Mouse (Mus musculus) embryonic facial prominence, embryonic 14.5 days (tissue): ENCODE measurements around the gene Arid1a. TPM values are rescaled to one million over a fixed set of nuclear protein-coding genes. Genes with fewer than 3 reads are reported as not detected.

Experiments
- ATAC-seq: fragments of 200-750 bp; cut with Nextera tagmentation; 2 replicates; pipeline ENCODE4 v1.8.0; 2017; ENCODE audit warnings: low read depth, moderate number of reproducible peaks, moderate TSS enrichment
- DNase-seq: peaks from one replicate; pipeline ENCODE4 v3.0.0-alpha.2; 2015; ENCODE audit warnings: low spot score
- H3K27ac ChIP-seq: fragments of 300-500 bp; sonication (generic); replicated peaks from 2 replicates; pipeline ENCODE4 v1.5.1; 2014; ENCODE audit warnings: low read depth, mild to moderate bottlenecking, low read length, moderate library complexity
- H3K27me3 ChIP-seq: fragments of 300-500 bp; sonication (generic); replicated peaks from 2 replicates; pipeline ENCODE4 v1.6.1; 2014; ENCODE audit warnings: low read length; ENCODE audit not compliant: control insufficient read depth, insufficient read depth
- H3K36me3 ChIP-seq: fragments of 300-500 bp; sonication (generic); 2 replicates; pipeline ENCODE4 v1.6.1; 2014; ENCODE audit warnings: low read length, mixed read lengths; ENCODE audit not compliant: control insufficient read depth, insufficient read depth
- H3K4me1 ChIP-seq: fragments of 300-500 bp; sonication (generic); 2 replicates; pipeline ENCODE4 v1.6.1; 2014; ENCODE audit warnings: antibody characterized with exemption, low read length; ENCODE audit not compliant: control insufficient read depth, insufficient read depth
- H3K4me2 ChIP-seq: fragments of 300-500 bp; sonication (generic); 2 replicates; pipeline ENCODE4 v1.6.1; 2014; ENCODE audit warnings: low read depth, mild to moderate bottlenecking, low read length, moderate library complexity, mixed read lengths
- H3K4me3 ChIP-seq: fragments of 300-500 bp; sonication (generic); 2 replicates; pipeline ENCODE4 v1.5.1; 2014; ENCODE audit warnings: low read depth, mild to moderate bottlenecking, low read length
- H3K9ac ChIP-seq: fragments of 300-500 bp; sonication (generic); 2 replicates; pipeline ENCODE4 v1.6.1; 2014; ENCODE audit warnings: low read depth, mild to moderate bottlenecking, low read length, moderate library complexity, mixed read lengths
- H3K9me3 ChIP-seq: fragments of 300-500 bp; sonication (generic); 2 replicates; pipeline ENCODE4 v1.6.1; 2016; ENCODE audit warnings: low read length; ENCODE audit not compliant: control insufficient read depth
- WGBS: fragments of 180-500 bp; shearing (Covaris S2); extraction: QIAGEN DNeasy Blood & Tissue Kit; methylation state at CpG from one replicate; pipeline ENCODE4 v1.1.7; 2014; 5-methylcytosine and 5-hydroxymethylcytosine counted together
- polyA plus RNA-seq: library from polyadenylated mRNA; unstranded; fragments of >200 nt; fragmentation: Nextera tagmentation; extraction: Ambion mirVana; gene quantifications from 2 replicates; pipeline ENCODE4 v1.2.1, GENCODE M21; 2014

Gene Arid1a
- polyA plus RNA-seq, 1 experiment from 2014 or later = 29.1 TPM

DNA sequence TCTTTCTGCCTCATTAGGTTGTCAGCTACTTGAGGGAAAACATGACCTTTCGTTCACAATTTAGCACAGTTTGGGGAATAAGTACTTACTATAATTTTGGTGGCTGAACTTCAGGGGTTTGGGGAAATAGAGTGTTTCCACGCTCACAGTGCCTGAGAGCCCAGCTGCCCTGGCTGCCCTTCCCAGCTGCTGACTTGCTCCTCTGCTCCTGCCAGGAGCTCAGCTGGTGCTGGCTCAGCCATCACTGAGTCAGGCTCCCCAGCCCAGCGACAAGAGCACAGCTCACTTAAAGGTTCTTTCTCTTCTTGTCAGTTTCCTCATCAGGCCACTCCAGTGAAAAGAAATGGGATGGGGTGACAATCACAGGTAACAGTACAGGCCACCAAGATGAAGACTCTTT, 88.0 kb downstream of the Arid1a start:
- Histone ChIP-seq H3K4me2 (no peak overlapping the region), H3K9me3 (no peaks in the 10 kb centered on the region), H3K36me3 (peaks cover 19% of the 10 kb centered on the region; the same call in 1 of the 2 replicates), H3K9ac (peak overlapping the region; percentile 0; the same call in 1 of the 2 replicates), H3K4me3 (no peak overlapping the region), H3K27ac (no peak overlapping the region), H3K4me1 (peaks cover 19% of the 10 kb centered on the region), H3K27me3 (no peaks in the 10 kb centered on the region)
- WGBS = 68% methylated on average over 3 of the region's 3 CpGs
- ATAC-seq (no peak), DNase-seq (no peak)

- no peak overlapping the region for H3K27ac ChIP-seq
- 80% methylated on average over 6 of the region's 6 CpGs for WGBS
- ATAC-seq (no peak), DNase-seq (no peak)
- H3K4me1 ChIP-seq = peaks cover 15% of the 10 kb centered on the region
- no peaks in the 10 kb centered on the region for H3K27me3 ChIP-seq
- H3K36me3 ChIP-seq = peaks cover 29% of the 10 kb centered on the region; the same call in 1 of the 2 replicates
- no peak overlapping the region for H3K4me3 ChIP-seq
- H3K9ac ChIP-seq = no peak overlapping the region
- H3K4me2 ChIP-seq = no peak overlapping the region
- H3K9me3 ChIP-seq = no peaks in the 10 kb centered on the region
Observed at GRCm38 (mm10) chr4:133666199-133666598, 90.4 kb downstream of the Arid1a start.

DNA sequence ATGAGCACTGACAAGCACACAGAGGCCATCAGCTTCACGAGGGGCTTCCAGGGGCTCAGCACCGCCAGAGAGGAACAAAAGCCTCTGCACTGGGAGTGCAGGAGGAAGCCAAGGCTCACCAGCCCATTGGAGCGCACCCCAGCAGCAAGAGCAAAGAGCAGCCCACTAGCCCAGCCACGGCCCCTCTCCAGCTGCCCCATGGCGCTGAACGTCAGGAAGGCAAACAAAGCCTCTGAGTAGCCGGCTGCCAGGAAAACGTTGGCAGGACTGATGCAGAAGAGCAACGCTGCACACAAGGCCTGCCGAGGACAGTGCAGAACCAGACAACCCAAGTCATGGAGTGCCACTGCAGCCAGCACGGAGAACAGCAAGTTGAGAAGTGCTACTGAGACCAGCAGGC, 91.5 kb downstream of the Arid1a start:
- H3K27me3 ChIP-seq = no peaks in the 10 kb centered on the region
- peaks cover 16% of the 10 kb centered on the region for H3K4me1 ChIP-seq
- no peak overlapping the region for H3K9ac ChIP-seq
- no peak overlapping the region for H3K4me3 ChIP-seq
- peaks cover 29% of the 10 kb centered on the region; the same call in 1 of the 2 replicates for H3K36me3 ChIP-seq
- no peak overlapping the region for H3K27ac ChIP-seq
- WGBS = 52% methylated on average over 9 of the region's 11 CpGs
- DNase-seq (no peak), ATAC-seq (no peak)
- H3K4me2 ChIP-seq = no peak overlapping the region
- no peaks in the 10 kb centered on the region for H3K9me3 ChIP-seq

DNA sequence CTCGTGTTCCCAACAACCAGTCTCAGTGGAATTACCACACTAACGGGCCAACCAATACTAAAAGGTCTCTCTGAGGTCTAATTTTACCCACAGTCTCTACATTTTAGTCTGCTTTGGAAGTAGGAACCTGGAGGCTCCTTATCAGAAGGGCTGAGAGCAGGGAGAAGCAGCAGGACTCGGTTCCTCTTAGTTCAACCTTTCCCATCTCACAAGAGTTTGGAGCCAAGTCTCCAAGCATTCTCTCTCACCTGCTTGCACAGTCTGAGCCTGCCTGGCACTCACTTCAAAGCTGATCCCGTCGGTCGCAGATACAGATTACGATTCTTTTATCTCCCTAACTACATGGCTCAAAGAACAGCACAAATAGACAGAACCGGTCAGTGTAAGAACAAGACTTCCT, 93.6 kb downstream of the Arid1a start:
- H3K9ac ChIP-seq = no peak overlapping the region
- no peak overlapping the region for H3K27ac ChIP-seq
- ATAC-seq (no peak), DNase-seq (no peak)
- 88% methylated on average over 8 of the region's 8 CpGs for WGBS
- H3K27me3 ChIP-seq = no peaks in the 10 kb centered on the region
- H3K4me2 ChIP-seq = no peak overlapping the region
- H3K36me3 ChIP-seq = peaks cover 29% of the 10 kb centered on the region; the same call in 1 of the 2 replicates
- no peak overlapping the region for H3K4me3 ChIP-seq
- H3K4me1 ChIP-seq = peaks cover 23% of the 10 kb centered on the region
- no peaks in the 10 kb centered on the region for H3K9me3 ChIP-seq

DNA sequence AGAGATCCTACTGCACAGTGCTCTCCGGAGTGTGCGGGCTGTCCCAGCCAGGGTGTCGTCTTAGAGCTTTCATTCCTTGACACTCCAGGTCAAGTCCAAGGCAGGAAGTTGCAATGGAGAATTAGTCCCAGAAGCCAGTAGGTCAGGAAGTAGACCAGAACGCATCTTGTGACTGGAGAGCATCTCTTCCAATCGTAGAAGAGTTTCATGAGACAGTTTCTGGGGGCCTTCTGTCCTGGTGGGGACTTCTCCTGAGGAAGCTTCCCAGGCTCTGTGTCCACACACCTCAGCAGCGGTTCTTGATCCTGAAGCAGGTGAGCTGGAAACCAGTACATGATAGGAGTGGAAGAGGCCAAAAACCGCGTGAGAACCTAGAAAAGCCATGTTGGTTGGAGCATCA, 94.1 kb downstream of the Arid1a start:
- Histone ChIP-seq H3K4me1 (peaks cover 23% of the 10 kb centered on the region), H3K4me2 (no peak overlapping the region), H3K9ac (no peak overlapping the region), H3K4me3 (no peak overlapping the region), H3K36me3 (peaks cover 29% of the 10 kb centered on the region; the same call in 1 of the 2 replicates), H3K9me3 (no peaks in the 10 kb centered on the region), H3K27me3 (no peaks in the 10 kb centered on the region), H3K27ac (no peak overlapping the region)
- no peak for DNase-seq
- 85% methylated on average over 8 of the region's 8 CpGs for WGBS
- ATAC-seq = no peak

GRCm38 (mm10) chr4:133660193-133661155, 96.1 kb downstream of the Arid1a start:
- H3K4me1 ChIP-seq = peaks cover 23% of the 10 kb centered on the region
- H3K4me2 ChIP-seq = peak overlapping the region; percentile 56
- peak overlapping the region; percentile 28 for H3K4me3 ChIP-seq
- no peaks in the 10 kb centered on the region for H3K9me3 ChIP-seq
- ATAC-seq (peak; percentile 83), DNase-seq (peak; percentile 94)
- H3K9ac ChIP-seq = peak overlapping the region; percentile 39
- H3K27ac ChIP-seq = peak overlapping the region; percentile 91
- H3K36me3 ChIP-seq = peaks cover 23% of the 10 kb centered on the region; the same call in 1 of the 2 replicates
- no peaks in the 10 kb centered on the region for H3K27me3 ChIP-seq
- 4% methylated on average over 8 of the region's 10 CpGs for WGBS

DNA sequence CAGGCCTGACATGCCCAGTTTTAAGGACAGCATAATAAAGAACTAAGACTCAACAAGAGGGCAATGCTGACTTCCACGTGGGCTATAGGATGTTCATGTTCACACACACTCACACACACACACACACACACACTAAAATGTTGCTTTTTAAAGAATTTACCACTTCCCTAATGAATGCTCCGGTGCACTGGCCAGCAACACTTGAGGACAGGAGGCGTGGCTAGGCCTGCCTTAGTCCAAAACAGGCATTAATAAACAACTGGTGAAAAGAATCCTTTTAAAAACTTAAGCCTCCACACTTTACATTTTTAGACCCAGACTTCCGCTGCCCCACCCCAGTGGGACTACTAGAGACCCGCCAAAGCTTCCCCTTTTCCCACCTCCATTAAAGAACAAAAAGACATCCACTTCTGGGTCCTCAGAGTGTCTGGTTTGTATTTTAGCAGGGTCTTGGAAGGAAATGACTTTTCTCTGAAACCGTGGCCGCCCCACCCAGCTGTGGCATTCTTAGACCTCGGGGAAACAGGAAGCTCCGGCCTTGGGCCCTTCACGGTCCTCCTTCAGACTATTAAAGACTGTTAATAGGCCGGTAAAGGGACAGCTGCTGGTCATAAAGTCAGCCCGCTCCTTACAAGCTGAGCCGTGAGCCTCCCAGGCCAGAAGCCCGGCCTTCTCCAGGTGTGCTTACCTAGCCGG, 96.9 kb downstream of the Arid1a start:
- H3K27ac ChIP-seq = peak overlapping the region; percentile 91
- DNase-seq = peak; percentile 76
- no peaks in the 10 kb centered on the region for H3K27me3 ChIP-seq
- 5% methylated on average over 15 of the region's 15 CpGs for WGBS
- no peaks in the 10 kb centered on the region for H3K9me3 ChIP-seq
- H3K9ac ChIP-seq = peak overlapping the region; percentile 39
- H3K36me3 ChIP-seq = peaks cover 15% of the 10 kb centered on the region; the same call in 1 of the 2 replicates
- ATAC-seq = no peak
- H3K4me2 ChIP-seq = peak overlapping the region; percentile 56
- peak overlapping the region; percentile 28 for H3K4me3 ChIP-seq
- H3K4me1 ChIP-seq = peaks cover 21% of the 10 kb centered on the region

GRCm38 (mm10) chr4:133658729-133659128, 97.8 kb downstream of the Arid1a start:
- ATAC-seq (no peak), DNase-seq (no peak)
- Histone ChIP-seq H3K9ac (no peak overlapping the region), H3K36me3 (peaks cover 10% of the 10 kb centered on the region; the same call in 1 of the 2 replicates), H3K27me3 (no peaks in the 10 kb centered on the region), H3K4me3 (no peak overlapping the region), H3K4me2 (peak overlapping the region; percentile 56; the same call in 1 of the 2 replicates), H3K4me1 (peaks cover 21% of the 10 kb centered on the region), H3K27ac (peak overlapping the region; percentile 91), H3K9me3 (no peaks in the 10 kb centered on the region)
- 37% methylated on average over 2 of the region's 2 CpGs for WGBS
